Mouse (Mus musculus) C2C12 (cell line): ENCODE data around the gene 1700021F05Rik.

ENCODE experiments used
- CEBPB ChIP-seq: IDR thresholded peaks from one replicate; pipeline ENCODE4 v1.6.1; 2011; ENCODE audit warnings: low read depth, mild to moderate bottlenecking, control low read depth, moderate library complexity
- CTCF ChIP-seq: IDR thresholded peaks from one replicate; pipeline ENCODE4 v1.5.1; 2011; ENCODE audit not compliant: control insufficient read depth, insufficient read depth, insufficient read length
- MAX ChIP-seq: IDR thresholded peaks from one replicate; pipeline ENCODE4 v1.6.1; 2011; ENCODE audit warnings: mild to moderate bottlenecking, control low read depth
- MYOD1 ChIP-seq: IDR thresholded peaks from one replicate; pipeline ENCODE4 v1.6.1; 2011; ENCODE audit warnings: low read depth; ENCODE audit not compliant: control insufficient read depth, insufficient read length

DNA sequence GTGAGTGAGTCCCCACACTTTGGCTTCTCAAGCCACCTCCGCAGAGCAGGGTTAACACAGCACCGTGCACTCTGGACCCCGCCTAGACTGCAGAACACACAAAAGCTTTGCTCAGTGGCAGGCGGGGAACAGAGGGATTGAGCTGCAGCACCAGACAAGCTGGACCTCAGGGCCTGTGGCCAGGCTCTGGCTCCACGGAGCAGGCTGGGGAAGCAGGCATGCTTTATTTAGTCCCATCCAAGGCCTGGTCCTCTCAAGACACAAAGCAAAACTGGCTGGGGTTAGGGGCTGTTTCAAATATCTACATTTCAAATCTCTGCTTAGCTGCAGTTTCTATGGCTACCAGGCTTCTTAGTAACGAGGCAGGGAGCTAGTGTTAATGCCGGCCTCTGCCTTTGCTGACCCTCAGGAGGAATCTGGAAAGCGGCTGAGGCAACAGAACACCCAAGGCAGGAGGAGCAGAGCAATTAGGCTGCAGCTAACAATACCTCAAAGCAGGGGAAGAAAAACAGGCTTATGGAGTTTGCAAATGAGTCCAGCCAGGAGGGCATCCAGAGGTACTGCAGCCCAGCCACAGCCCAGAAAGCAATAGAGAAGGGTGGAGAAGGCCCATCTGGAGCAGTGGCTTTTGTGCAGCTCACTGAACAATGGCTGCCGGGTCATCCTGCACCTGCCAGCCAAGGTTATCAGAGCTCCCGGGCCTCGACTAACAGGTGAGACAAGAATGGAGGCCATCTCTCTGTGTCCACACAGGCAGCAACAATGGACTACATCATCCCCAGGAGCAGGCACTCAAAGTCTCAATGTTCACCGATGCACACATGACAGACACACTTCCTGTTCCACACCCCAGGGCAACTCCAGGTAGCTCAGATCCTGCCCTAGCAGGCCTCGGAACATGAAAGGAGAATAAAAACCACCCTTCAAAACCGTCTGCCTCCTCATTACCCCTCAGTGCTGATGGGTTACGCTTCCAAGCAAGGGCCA lies 13.2 kb downstream of the 1700021F05Rik start:
- TF ChIP-seq CTCF (no peak), CEBPB (no peak), MAX (no peak), MYOD1 (no peak)
